Mouse (Mus musculus) heart, embryonic 16.5 days (tissue): Measurements from ENCODE around the gene Mex3a. TPM values are rescaled to one million over a fixed set of nuclear protein-coding genes. Genes with fewer than 3 reads are reported as not detected.

ENCODE experiments used
- ATAC-seq: fragments of 200-750 bp; cut with Nextera tagmentation; replicated peaks from 2 replicates; pipeline ENCODE4 v1.8.0; 2017; ENCODE audit warnings: moderate number of reproducible peaks; ENCODE audit not compliant: insufficient read depth, low FRiP score; ENCODE audit errors: extremely low read depth
- H3K27ac ChIP-seq: fragments of 300-500 bp; sonication (generic); 2 replicates; pipeline ENCODE4 v1.5.1; 2014; ENCODE audit warnings: mild to moderate bottlenecking, low read length, control low read depth, moderate library complexity
- H3K27me3 ChIP-seq: fragments of 300-500 bp; sonication (generic); 2 replicates; pipeline ENCODE4 v1.6.1; 2014; ENCODE audit warnings: low read length, mixed read lengths; ENCODE audit not compliant: control insufficient read depth, insufficient read depth
- H3K36me3 ChIP-seq: fragments of 300-500 bp; sonication (generic); 2 replicates; pipeline ENCODE4 v1.6.1; 2014; ENCODE audit not compliant: control insufficient read depth, insufficient read depth
- H3K4me1 ChIP-seq: fragments of 300-500 bp; sonication (generic); 2 replicates; pipeline ENCODE4 v1.6.1; 2014; ENCODE audit warnings: low read length, mixed read lengths; ENCODE audit not compliant: control insufficient read depth, insufficient read depth
- H3K4me2 ChIP-seq: fragments of 300-500 bp; sonication (generic); 2 replicates; pipeline ENCODE4 v1.6.1; 2014; ENCODE audit warnings: low read depth, mild to moderate bottlenecking, control low read depth, low read length
- H3K4me3 ChIP-seq: fragments of 300-500 bp; sonication (generic); 2 replicates; pipeline ENCODE4 v1.5.1; 2014; ENCODE audit warnings: mild to moderate bottlenecking, control low read depth, low read length
- H3K9ac ChIP-seq: fragments of 300-500 bp; sonication (generic); 2 replicates; pipeline ENCODE4 v1.6.1; 2014; ENCODE audit warnings: low read length, control low read depth
- H3K9me3 ChIP-seq: fragments of 300-500 bp; sonication (generic); replicated peaks from 2 replicates; pipeline ENCODE4 v1.6.1; 2016; ENCODE audit warnings: low read length; ENCODE audit not compliant: control insufficient read depth
- WGBS: fragments of 180-500 bp; shearing (Covaris S2); extraction: QIAGEN DNeasy Blood & Tissue Kit; methylation state at CpG from one replicate; pipeline ENCODE4 v1.1.7; 2014; 5-methylcytosine and 5-hydroxymethylcytosine counted together
- polyA plus RNA-seq: library from polyadenylated mRNA; unstranded; fragments of >200 nt; fragmentation: Nextera tagmentation; extraction: Ambion mirVana; gene quantifications from 2 replicates; pipeline ENCODE4 v1.2.1, GENCODE M21; 2015

Mex3a gene
- polyA plus RNA-seq, 1 experiment from 2014 or later: 5.3 TPM

DNA sequence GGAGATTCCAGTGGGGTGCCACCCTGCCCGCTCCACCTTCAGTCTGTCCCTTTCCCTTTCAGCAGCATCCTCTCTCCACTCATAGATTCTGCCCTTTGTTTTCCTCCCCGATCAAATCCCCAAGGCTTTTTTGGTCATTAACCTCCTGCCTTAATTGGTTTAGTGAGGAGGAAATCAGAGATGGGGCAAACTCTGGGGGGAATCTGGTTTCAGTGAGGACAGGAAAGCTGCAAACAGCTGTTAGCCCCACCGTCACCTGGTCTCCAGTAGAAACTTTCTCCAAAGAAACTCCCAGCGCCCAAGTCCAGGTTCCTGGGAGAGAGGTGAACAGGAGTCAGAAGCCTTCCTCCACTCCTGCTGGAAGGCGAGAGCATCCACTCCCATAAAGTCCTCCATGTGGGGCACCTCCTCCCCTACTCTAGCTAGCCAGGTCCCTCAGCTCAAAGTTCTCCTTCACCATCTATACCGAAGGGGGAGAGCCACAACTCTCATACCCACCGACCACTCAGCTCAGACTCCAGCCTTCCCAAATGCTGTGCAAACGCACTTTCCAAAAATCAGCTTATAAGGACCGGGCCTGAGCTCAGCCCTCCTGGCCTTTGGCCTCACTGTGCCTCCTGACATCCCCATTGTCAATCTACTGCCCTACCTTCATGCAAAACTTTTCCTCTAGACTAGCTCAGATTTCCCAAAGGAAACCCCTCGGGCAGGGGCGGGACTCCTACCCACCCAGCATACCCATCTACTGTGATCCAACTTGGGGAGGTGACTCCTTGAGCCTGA, 1.9 kb upstream of the Mex3a start:
- peak overlapping the region; percentile 81 for H3K4me2 ChIP-seq
- peak overlapping the region; percentile 95 for H3K27ac ChIP-seq
- no peaks in the 10 kb centered on the region for H3K9me3 ChIP-seq
- H3K27me3 ChIP-seq: no peaks in the 10 kb centered on the region
- whole genome bisulfite sequencing: 30% methylated on average over 11 of the region's 11 CpGs
- no peak for ATAC-seq
- no peaks in the 10 kb centered on the region; the same call in 1 of the 2 replicates for H3K36me3 ChIP-seq
- peak overlapping the region; percentile 86 for H3K4me3 ChIP-seq
- peak overlapping the region; percentile 91 for H3K9ac ChIP-seq
- peaks cover 53% of the 10 kb centered on the region for H3K4me1 ChIP-seq

DNA sequence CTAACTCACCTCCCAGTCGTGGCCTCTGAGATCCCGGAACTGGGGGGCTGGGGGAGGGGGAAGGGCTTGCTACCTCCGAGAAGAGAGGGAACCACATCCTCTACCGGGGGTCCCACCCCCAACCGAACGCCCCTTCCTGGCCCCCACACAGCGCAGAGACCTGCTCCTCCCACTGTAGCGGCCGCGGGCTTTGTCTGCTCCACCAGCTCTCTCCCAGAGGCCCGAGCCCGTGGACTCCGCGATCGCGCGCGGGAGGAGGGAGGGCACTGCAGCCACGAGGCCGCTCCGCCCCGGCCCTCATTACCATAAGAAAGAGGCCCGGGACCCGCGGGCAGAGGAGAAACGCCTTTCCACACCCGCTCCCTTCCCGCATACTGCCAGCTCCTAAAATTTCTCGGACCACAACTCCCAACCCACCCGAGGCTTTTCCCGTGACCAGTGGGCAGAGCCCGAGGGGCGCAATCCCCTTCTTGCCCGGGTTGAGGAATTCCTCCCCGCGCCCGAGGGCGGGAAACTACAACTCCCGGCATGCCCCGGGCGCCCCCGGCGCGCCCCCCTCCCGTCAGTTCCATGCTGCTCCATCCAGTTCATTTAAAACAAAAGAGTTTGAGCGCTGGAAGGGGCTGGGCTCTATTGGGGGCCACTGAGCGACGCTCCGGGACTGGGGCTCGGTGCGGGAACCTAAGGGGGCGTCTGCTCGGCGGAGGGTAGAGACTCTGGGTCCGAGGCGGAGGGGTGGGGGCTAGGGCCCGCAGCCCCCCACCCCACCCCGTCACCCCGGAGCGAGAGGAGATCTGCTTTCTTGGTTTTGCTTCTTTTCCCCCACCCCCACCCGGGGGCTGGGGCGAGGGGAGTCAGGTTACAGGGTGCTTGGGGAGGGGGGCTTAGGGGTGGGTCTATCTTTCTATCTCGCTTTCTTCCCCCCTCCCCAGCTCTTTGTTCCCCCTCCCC, 572 bp upstream of the Mex3a start:
- Histone ChIP-seq H3K27ac (peak overlapping the region; percentile 95), H3K9me3 (no peaks in the 10 kb centered on the region), H3K4me1 (peaks cover 62% of the 10 kb centered on the region), H3K27me3 (no peaks in the 10 kb centered on the region), H3K36me3 (no peaks in the 10 kb centered on the region; the same call in 1 of the 2 replicates), H3K9ac (peak overlapping the region; percentile 91), H3K4me2 (peak overlapping the region; percentile 81), H3K4me3 (peak overlapping the region; percentile 86)
- WGBS: under 1% methylated on average over 57 of the region's 63 CpGs
- peak; percentile 77 for ATAC-seq

DNA sequence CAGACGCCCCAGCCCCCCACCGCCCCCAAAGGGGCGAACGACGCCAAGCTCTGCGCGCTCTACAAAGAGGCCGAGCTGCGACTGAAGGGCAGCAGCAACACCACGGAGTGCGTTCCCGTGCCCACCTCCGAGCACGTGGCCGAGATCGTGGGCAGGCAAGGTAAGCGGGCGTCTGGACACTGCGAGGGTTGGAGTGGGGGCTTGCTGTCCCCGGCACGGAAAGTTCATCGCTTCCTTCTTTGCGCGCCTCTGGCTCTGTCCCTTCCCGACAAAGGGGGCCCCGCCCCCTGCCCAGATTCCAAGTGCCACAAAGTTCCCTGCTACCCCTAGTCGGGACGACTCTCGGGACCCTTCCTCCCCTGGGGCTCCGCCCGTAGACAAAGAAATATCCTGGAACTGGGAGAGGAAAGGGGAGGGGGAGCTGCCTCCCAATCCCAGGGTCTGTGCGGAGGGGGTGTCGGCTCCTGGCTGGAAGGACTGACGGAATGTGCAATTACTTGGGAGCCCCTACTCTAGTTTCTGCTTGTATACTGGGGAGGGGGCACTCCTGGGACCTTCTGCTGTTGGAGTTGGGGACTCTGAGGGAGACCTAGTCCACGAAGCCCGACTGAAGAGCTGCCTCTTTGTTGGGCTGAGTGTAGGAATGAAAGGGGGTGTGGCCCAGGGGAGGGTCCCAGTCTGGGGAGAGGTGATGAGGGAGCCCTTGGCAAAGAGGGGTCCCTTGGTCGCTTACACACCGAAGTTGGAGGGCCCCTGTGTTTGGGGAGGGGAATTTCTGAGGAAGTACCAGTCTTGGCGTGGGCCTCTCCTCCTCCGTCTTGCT, 705 bp downstream of the Mex3a start:
- WGBS: under 1% methylated on average over 40 of the region's 40 CpGs
- peak; percentile 10; the same call in 1 of the 2 replicates for ATAC-seq

DNA sequence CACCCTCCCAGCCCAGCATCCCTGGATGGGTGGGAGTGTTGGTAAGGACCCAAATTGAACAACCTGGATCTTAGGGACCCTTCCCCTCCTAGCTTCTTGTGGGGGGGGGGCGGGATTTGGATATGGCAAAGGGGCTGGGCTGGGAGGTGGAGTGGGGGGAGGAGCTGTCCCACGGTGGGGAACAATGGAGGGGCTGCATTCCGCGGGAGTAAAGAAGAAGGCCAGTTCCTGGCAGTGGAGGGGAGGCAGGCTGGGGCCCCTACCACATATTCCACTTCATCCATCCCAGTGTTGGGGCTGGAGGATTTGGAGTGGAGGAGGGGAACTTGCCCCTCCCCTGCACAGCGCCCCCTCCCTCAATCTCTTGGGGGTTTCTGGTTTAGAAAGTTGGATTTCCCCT, 1.5 kb downstream of the Mex3a start:
- H3K9ac ChIP-seq: peak overlapping the region; percentile 91
- 6% methylated on average over 5 of the region's 5 CpGs for WGBS
- H3K9me3 ChIP-seq: no peaks in the 10 kb centered on the region
- peak overlapping the region; percentile 95; the same call in 1 of the 2 replicates for H3K27ac ChIP-seq
- peak overlapping the region; percentile 86 for H3K4me3 ChIP-seq
- ATAC-seq: no peak
- H3K4me1 ChIP-seq: peaks cover 62% of the 10 kb centered on the region
- H3K27me3 ChIP-seq: no peaks in the 10 kb centered on the region
- peak overlapping the region; percentile 81 for H3K4me2 ChIP-seq
- peaks cover 16% of the 10 kb centered on the region for H3K36me3 ChIP-seq

More for the DNA sequence above, 705 bp downstream of the Mex3a start:
- H3K4me2 ChIP-seq: peak overlapping the region; percentile 81
- peaks cover 11% of the 10 kb centered on the region for H3K36me3 ChIP-seq
- peak overlapping the region; percentile 95 for H3K27ac ChIP-seq
- H3K27me3 ChIP-seq: no peaks in the 10 kb centered on the region
- peak overlapping the region; percentile 91 for H3K9ac ChIP-seq
- H3K4me3 ChIP-seq: peak overlapping the region; percentile 86
- H3K9me3 ChIP-seq: no peaks in the 10 kb centered on the region
- H3K4me1 ChIP-seq: peaks cover 63% of the 10 kb centered on the region

DNA sequence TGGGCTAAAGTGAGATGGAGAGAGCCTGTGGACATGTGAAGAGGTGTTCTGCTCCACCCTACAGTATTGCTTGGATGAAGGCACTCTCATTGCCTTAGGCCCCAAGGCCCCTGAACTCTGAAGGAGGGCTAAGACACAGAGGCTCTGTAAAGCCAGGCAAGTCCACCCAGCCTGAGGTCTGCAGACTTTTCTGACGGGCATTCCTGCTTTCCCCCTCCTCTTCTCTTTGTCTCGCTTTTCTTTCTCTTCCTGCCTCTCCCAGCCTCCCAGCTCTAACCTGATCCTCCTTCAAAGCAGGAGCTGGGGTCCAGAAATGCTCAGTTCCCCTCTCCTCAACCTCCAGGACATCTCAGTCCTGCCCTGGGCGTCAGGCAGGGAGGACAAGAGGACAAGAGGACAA, 2.8 kb downstream of the Mex3a start:
- H3K4me1 ChIP-seq: peaks cover 57% of the 10 kb centered on the region
- WGBS: 64% methylated on average over 3 of the region's 3 CpGs
- no peaks in the 10 kb centered on the region for H3K27me3 ChIP-seq
- peak overlapping the region; percentile 81; the same call in 1 of the 2 replicates for H3K4me2 ChIP-seq
- no peak overlapping the region for H3K4me3 ChIP-seq
- no peak for ATAC-seq
- H3K9ac ChIP-seq: peak overlapping the region; percentile 55
- H3K9me3 ChIP-seq: no peaks in the 10 kb centered on the region
- no peak overlapping the region for H3K27ac ChIP-seq
- peaks cover 18% of the 10 kb centered on the region for H3K36me3 ChIP-seq

DNA sequence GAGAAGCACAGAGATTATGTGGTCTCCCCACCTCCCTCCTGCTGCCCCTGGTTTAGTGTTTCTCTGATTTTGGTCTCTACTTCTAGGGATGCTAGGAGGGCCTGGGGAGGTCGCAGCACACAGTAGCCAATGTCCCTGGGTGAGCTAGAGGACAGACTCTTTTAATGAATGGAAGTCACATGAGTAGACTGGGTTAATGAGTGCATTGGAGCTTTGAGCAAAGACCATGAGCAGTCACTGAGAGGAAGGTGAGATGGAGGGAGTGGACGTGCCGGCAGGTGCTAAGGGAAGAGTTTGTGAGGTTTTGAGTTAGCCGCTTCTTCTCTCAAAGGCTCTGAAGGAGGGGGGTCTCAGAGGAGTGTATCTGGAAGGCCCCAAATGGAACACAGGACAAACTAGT, 3.3 kb downstream of the Mex3a start:
- Histone ChIP-seq H3K36me3 (peaks cover 18% of the 10 kb centered on the region), H3K27ac (no peak overlapping the region), H3K4me2 (peak overlapping the region; percentile 60; the same call in 1 of the 2 replicates), H3K27me3 (no peaks in the 10 kb centered on the region), H3K4me1 (peaks cover 55% of the 10 kb centered on the region), H3K4me3 (no peak overlapping the region), H3K9me3 (no peaks in the 10 kb centered on the region), H3K9ac (no peak overlapping the region; the same call in 1 of the 2 replicates)
- 81% methylated on average over 4 of the region's 4 CpGs for WGBS
- ATAC-seq: no peak

DNA sequence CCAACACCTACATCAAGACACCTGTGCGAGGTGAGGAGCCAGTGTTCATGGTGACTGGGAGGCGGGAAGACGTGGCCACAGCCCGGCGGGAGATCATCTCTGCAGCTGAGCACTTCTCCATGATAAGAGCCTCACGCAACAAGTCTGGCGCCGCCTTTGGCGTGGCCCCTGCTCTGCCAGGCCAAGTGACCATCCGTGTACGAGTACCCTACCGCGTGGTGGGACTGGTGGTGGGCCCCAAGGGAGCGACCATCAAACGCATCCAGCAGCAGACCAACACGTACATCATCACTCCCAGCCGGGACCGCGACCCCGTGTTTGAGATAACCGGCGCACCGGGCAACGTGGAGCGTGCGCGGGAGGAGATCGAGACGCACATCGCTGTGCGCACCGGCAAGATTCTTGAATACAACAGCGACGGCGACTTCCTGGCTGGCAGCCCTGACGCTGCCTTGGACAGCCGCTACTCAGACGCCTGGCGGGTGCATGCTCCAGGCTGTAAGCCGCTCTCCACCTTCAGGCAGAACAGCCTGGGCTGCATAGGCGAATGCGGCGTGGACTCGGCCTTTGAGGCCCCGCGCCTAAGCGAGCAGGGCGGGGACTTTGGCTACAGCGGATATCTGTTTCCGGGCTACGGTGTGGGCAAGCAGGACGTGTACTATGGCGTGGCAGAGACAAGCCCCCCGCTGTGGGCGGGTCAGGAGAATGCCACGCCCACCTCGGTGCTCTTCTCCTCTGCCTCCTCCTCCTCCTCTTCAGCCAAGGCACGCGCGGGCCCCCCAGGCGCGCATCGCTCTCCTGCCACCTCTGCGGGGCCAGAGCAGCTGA, 4.1 kb downstream of the Mex3a start:
- Histone ChIP-seq H3K27ac (peak overlapping the region; percentile 14; the same call in 1 of the 2 replicates), H3K4me1 (peaks cover 57% of the 10 kb centered on the region)
- WGBS: 11% methylated on average over 64 of the region's 64 CpGs

More for the DNA sequence above, 4.1 kb downstream of the Mex3a start:
- Histone ChIP-seq H3K4me2 (peak overlapping the region; percentile 60), H3K36me3 (peaks cover 18% of the 10 kb centered on the region), H3K27me3 (no peaks in the 10 kb centered on the region), H3K9ac (peak overlapping the region; percentile 51), H3K4me3 (peak overlapping the region; percentile 39), H3K9me3 (no peaks in the 10 kb centered on the region)
- ATAC-seq: peak; percentile 18; the same call in 1 of the 2 replicates
